Mouse (Mus musculus) T-cell, adult 2 months (primary cell): ENCODE results near the gene Fam205c.

ENCODE experiments used
- DNase-seq: peaks from one replicate; pipeline ENCODE4 v3.0.0; 2022; ENCODE audit warnings: low spot score

The Fam205c gene

DNA sequence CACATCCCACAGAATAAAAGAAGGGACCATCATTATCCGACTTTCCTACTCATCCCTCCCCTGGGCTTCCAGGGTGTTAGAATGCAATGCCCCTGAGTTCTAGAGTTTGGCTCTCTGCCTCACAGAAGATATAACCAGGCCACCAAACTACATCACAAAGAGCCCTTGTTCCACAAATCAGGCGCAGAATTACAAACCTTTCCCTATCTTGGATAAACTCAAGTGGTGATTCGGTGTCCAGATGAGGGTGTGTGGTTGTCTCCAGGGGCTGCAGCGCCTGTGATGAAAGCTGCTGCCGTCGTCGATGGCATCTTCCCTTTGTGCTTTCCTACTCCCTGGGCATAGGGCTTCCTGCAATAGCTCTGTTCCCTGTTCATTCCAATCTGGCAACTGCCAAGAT, at the start of gene Fam205c:
Gene Fam205c, minus strand, starts transcription at position 101 of the 400 bp plus-strand sequence.
- no peak for DNase-seq

DNA sequence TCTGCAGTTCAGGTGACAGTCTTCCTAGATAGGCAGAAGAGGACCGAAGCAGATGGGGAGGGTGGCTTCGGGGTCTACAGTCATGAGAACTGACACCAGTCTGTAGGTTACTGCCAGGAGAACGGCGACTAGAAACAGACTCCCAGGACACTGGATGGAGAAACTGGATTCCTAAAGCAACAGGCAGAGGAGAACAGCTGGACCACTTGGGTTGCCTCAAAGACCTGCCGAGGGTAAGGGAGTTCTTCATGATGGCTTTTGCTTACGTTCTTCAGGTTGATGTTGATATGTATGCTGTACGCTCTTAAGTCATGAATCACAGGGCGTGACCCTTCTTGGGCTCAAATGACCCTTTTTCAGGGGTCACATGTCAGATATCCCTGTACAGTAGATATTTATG, 48.4 kb upstream of the Fam205c start:
- DNase-seq: no peak

- no peak for DNase-seq
Observed at GRCm38 (mm10) chr4:42922056-42922455, 48.0 kb upstream of the Fam205c start.

- no peak for DNase-seq
Observed at GRCm38 (mm10) chr4:42921536-42921935, 47.5 kb upstream of the Fam205c start.

GRCm38 (mm10) chr4:42920726-42921125, 46.7 kb upstream of the Fam205c start:
- DNase-seq: no peak

DNA sequence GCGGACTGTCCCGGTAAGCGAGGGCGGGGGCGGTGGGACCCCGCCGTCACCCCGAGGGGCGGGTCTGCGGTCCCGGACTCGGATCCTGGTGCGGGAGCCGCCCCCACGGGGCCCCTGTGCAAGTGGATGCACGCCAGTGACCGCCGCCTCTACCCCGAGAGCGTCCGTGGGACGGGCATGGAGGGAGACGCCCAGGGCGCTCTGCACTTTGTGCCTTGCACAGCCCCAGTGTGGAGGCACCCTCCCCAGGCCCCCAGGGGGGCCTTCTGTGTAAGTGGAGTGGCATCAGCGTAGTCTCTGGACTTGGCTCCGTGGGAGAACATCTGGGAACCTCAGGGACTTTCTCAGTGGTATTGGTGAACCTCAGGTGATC, 43.4 kb upstream of the Fam205c start:
- no peak for DNase-seq

- no peak for DNase-seq
Observed at GRCm38 (mm10) chr4:42916617-42917401, 42.8 kb upstream of the Fam205c start, which contains the start of gene Phf24. Gene Phf24, plus strand, starts transcription at chr4:42916660.

- no peak for DNase-seq
Observed at GRCm38 (mm10) chr4:42915966-42916365, 41.9 kb upstream of the Fam205c start.

DNA sequence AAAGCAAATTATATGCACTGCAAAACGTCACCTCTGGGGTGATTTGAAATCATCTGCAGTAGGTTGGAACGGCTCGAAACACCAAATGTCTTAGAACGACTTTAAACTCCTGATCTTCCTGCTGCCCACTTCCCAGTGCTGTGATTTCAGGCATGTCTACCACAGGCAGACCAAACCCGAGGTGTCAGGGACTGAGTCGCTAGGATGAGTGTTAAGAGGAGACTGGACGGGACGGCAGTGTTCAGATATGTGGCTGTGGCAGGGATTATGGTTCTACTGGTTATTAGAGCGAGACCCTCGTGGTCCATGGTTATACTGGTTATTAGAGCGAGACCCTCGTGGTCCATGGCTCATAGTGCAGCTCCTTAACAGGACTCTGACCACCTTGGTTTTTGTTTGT, 41.3 kb upstream of the Fam205c start:
- no peak for DNase-seq

DNA sequence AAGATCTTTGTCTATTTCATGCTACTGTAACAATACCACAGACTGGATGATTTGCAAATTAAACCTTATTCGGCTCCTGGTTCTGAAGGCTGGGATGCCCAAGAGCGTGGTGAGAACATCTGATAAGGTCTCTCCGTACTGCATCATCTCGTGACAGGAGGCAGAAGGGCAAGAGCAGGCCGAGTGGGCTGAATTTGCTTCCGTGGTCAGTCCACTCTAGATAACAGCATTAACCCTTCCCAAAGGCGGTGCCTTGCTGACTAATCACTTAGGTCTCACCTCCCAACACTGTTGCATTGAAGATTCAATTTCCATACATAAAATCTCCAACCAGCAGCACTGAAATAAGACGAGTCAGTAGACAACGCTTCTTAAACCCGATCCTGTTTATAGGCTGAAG, 39.4 kb upstream of the Fam205c start:
- no peak for DNase-seq

- no peak for DNase-seq
Observed at GRCm38 (mm10) chr4:42904966-42905365, 30.9 kb upstream of the Fam205c start.

GRCm38 (mm10) chr4:42904523-42904922, 30.5 kb upstream of the Fam205c start:
- no peak for DNase-seq

DNA sequence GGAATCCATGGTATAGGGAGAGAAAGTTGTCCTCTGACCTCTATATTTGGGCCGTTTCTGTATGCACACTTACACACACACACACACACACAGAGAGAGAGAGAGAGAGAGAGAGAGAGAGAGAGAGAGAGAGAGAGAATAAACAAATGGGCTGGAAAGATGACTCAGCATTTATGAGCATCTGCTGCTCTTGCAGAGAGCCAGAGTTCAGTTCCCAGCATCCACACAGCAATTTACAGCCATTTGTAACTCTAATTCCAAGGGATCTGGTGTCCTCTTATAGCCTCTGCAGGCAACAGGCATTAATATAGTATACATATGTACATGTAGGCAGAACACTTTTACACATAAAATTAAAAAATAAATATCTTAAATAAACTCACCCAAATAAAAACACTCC, 29.9 kb upstream of the Fam205c start:
- no peak for DNase-seq

- DNase-seq: no peak
Observed at GRCm38 (mm10) chr4:42902730-42903129, 28.7 kb upstream of the Fam205c start.

GRCm38 (mm10) chr4:42902174-42902573, 28.1 kb upstream of the Fam205c start:
- no peak for DNase-seq

- DNase-seq: no peak
Observed at GRCm38 (mm10) chr4:42900878-42901277, 26.8 kb upstream of the Fam205c start.

DNA sequence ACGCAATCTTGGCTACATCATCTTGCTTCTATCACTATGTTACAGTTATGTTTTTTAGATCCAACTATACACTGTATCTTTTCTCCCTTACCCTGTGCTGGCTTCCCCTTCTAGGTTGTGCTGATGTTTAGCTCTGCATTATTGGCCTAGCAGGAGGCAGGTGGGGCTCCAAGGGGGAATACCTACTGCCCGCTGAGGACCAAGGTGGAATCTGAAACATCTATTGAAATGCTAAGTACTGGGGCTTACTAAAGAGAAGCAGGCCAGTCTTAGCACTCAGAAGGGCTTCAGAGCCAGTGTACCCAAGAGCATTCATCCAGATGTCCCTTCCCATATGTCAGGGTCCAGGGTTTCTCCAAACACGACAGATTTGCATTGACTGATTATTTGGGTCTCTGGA, 24.9 kb upstream of the Fam205c start:
- DNase-seq: no peak

DNA sequence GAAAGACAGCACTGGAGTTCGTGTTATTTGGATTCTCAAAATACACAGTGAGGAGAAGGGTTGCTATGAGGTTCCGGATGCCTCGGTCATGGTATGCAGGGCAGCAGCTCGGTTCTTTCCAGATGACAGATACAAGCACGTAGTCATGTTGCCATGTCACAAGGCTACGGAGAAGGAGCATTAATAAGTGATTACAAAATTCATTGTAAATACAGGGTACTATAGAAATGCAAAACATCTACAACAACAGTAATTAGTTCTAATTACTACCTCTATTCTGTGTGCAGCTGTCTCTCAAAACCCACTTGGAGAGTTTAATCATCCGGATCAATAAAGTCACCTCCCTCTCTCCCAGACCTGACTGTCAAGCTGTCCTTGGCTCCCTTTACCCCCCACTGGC, 21.1 kb upstream of the Fam205c start:
- no peak for DNase-seq

GRCm38 (mm10) chr4:42891176-42891575, 17.1 kb upstream of the Fam205c start:
- no peak for DNase-seq

- no peak for DNase-seq
Observed at GRCm38 (mm10) chr4:42888806-42889205, 14.8 kb upstream of the Fam205c start.

GRCm38 (mm10) chr4:42886926-42887325, 12.9 kb upstream of the Fam205c start:
- no peak for DNase-seq

- DNase-seq: no peak
Observed at GRCm38 (mm10) chr4:42880677-42880948, 6.6 kb upstream of the Fam205c start.

DNA sequence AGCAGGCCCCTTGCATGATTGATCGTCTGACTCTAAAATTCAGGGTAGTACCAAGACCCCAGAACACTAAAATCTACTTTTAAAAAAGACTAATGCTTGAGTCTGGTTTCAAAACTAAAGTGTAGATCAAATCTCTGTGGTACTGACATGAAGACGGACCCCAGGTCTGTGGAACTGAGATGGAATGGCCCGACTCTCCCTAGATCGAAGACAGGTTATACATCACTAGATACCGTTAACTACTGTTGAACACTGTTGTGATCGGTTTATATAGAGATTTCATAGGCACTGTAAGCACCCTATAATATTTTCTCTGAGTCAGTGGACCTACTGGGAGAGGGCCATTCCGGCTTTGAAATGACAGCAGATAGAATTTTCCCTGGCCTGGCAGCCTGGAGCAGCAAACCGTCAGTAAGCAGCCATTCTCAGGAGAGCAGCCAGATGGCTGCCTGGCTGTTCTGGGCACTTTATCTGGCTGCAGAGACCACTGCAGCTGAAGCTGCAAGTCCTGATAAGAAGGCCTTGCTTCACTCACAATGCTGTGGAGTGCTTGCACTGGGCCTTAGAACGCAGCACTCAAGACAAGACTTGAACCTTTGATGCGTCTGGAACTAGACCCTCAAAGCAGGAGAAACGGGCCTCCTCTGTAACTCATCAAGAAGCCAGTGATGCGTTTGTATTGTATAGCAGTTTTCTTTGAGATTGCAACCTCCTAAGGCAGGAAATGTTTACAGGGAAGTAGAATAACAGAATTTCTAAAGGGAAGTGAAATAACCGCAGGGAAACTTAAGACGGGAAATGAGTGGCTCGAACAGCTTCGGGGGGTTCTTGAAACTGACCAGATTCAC, 6.0 kb upstream of the Fam205c start:
- DNase-seq: no peak

- no peak for DNase-seq
Observed at GRCm38 (mm10) chr4:42877657-42878056, 3.6 kb upstream of the Fam205c start.
